Mouse (Mus musculus): ENCODE measurements around the gene Dip2c. TPM values are rescaled to one million over a fixed set of nuclear protein-coding genes. Genes with fewer than 3 reads are reported as not detected.

Gene Dip2c
- total RNA-seq, 1 experiment = 10.6 TPM

- TF ChIP-seq MAFK (IDR thresholded peaks at IDR 0.05; ENCODE audit: insufficient read depth, low read depth, low read length) = no peak
- TF ChIP-seq ZC3H11A (IDR thresholded peaks at IDR 0.05; ENCODE audit: borderline replicate concordance, low read depth, low read length) = no peak
- no peak for TF ChIP-seq HCFC1 (IDR thresholded peaks at IDR 0.05; ENCODE audit: borderline replicate concordance, insufficient read depth, low read length)
- TF ChIP-seq CHD2 (IDR thresholded peaks at IDR 0.05; ENCODE audit: low read depth, low read length) = no peak
- no peak for TF ChIP-seq ZNF384 (IDR thresholded peaks at IDR 0.05; ENCODE audit: low read depth, low read length)
- H3K36me3 ChIP-seq (ENCODE audit: control insufficient read depth, insufficient read depth, low read length, poor library complexity, severe bottlenecking) = no peaks in the 10 kb centered on the region
- no peak for DNase-seq (ENCODE audit: low read depth, low spot score)
- no peak overlapping the region for H3K27ac ChIP-seq (ENCODE audit: insufficient read depth, low read depth, low read length, poor library complexity, severe bottlenecking)
- in situ Hi-C loops (cut with MboI; ENCODE audit: low sequenced_read_pairs in 2 of 2, unreplicated experiment in 2 of 2) = loop anchor here in 1 of 2 experiments (25.0 kb wide), 1 partner anchor 267 kb away; no protein-coding TSS in a partner anchor
- H3K4me3 ChIP-seq (ENCODE audit: insufficient read depth in 1 of 2, low read depth in 1 of 2, low read length in 2 of 2, poor library complexity in 1 of 2, severe bottlenecking in 1 of 2) = no peak overlapping the region
- no peaks in the 10 kb centered on the region for H3K9me3 ChIP-seq (ENCODE audit: control insufficient read depth, insufficient read depth, low read depth, low read length)
- H3K9ac ChIP-seq (ENCODE audit: insufficient read depth, low read depth, low read length, poor library complexity, severe bottlenecking) = no peak overlapping the region
- H3K4me1 ChIP-seq (ENCODE audit: control insufficient read depth in 2 of 2, insufficient read depth in 2 of 2, low read length in 2 of 2, poor library complexity in 1 of 2) = no peaks in the 10 kb centered on the region
Observed at GRCm38 (mm10) chr13:9454426-9455177, 178.3 kb downstream of the Dip2c start.

- no peak overlapping the region for H3K9ac ChIP-seq (ENCODE audit: insufficient read depth, low read depth, low read length, poor library complexity, severe bottlenecking)
- no peaks in the 10 kb centered on the region for H3K9me3 ChIP-seq (ENCODE audit: control insufficient read depth, insufficient read depth, low read depth, low read length)
- in situ Hi-C loops (cut with MboI; ENCODE audit: low sequenced_read_pairs in 2 of 2, unreplicated experiment in 2 of 2) = loop anchor here in 1 of 2 experiments (25.0 kb wide), 1 partner anchor 269 kb away; no protein-coding TSS in a partner anchor
- DNase-seq (ENCODE audit: low read depth, low spot score) = no peak
- no peaks in the 10 kb centered on the region for H3K4me1 ChIP-seq (ENCODE audit: control insufficient read depth in 2 of 2, insufficient read depth in 2 of 2, low read length in 2 of 2, poor library complexity in 1 of 2)
- H3K27ac ChIP-seq (ENCODE audit: insufficient read depth, low read depth, low read length, poor library complexity, severe bottlenecking) = no peak overlapping the region
- H3K4me3 ChIP-seq (ENCODE audit: insufficient read depth in 1 of 2, low read depth in 1 of 2, low read length in 2 of 2, poor library complexity in 1 of 2, severe bottlenecking in 1 of 2) = no peak overlapping the region
- no peaks in the 10 kb centered on the region for H3K36me3 ChIP-seq (ENCODE audit: control insufficient read depth, insufficient read depth, low read length, poor library complexity, severe bottlenecking)
- no peak for TF ChIP-seq ZNF384 (IDR thresholded peaks at IDR 0.05; ENCODE audit: low read depth, low read length)
- TF ChIP-seq CHD2 (IDR thresholded peaks at IDR 0.05; ENCODE audit: low read depth, low read length) = no peak
- no peak for TF ChIP-seq HCFC1 (IDR thresholded peaks at IDR 0.05; ENCODE audit: borderline replicate concordance, insufficient read depth, low read length)
- no peak for TF ChIP-seq MAFK (IDR thresholded peaks at IDR 0.05; ENCODE audit: insufficient read depth, low read depth, low read length)
- TF ChIP-seq ZC3H11A (IDR thresholded peaks at IDR 0.05; ENCODE audit: borderline replicate concordance, low read depth, low read length) = no peak
Observed at GRCm38 (mm10) chr13:9455979-9456378, 179.7 kb downstream of the Dip2c start.

GRCm38 (mm10) chr13:9457420-9458308 is 181.3 kb downstream of the Dip2c start:
- H3K36me3 ChIP-seq (ENCODE audit: control insufficient read depth, insufficient read depth, low read length, poor library complexity, severe bottlenecking) = no peaks in the 10 kb centered on the region
- in situ Hi-C loops (cut with MboI; ENCODE audit: low sequenced_read_pairs in 2 of 2, unreplicated experiment in 2 of 2) = loop anchor here in 1 of 2 experiments (25.0 kb wide), 1 partner anchor 270 kb away; no protein-coding TSS in a partner anchor
- no peaks in the 10 kb centered on the region for H3K4me1 ChIP-seq (ENCODE audit: control insufficient read depth in 2 of 2, insufficient read depth in 2 of 2, low read length in 2 of 2, poor library complexity in 1 of 2)
- H3K27ac ChIP-seq (ENCODE audit: insufficient read depth, low read depth, low read length, poor library complexity, severe bottlenecking) = no peak overlapping the region
- H3K9me3 ChIP-seq (ENCODE audit: control insufficient read depth, insufficient read depth, low read depth, low read length) = no peaks in the 10 kb centered on the region
- H3K9ac ChIP-seq (ENCODE audit: insufficient read depth, low read depth, low read length, poor library complexity, severe bottlenecking) = no peak overlapping the region
- H3K4me3 ChIP-seq (ENCODE audit: insufficient read depth in 1 of 2, low read depth in 1 of 2, low read length in 2 of 2, poor library complexity in 1 of 2, severe bottlenecking in 1 of 2) = no peak overlapping the region
- DNase-seq (ENCODE audit: low read depth, low spot score) = no peak
- TF ChIP-seq HCFC1 (IDR thresholded peaks at IDR 0.05; ENCODE audit: borderline replicate concordance, insufficient read depth, low read length) (no peak), CHD2 (IDR thresholded peaks at IDR 0.05; ENCODE audit: low read depth, low read length) (no peak)

DNA sequence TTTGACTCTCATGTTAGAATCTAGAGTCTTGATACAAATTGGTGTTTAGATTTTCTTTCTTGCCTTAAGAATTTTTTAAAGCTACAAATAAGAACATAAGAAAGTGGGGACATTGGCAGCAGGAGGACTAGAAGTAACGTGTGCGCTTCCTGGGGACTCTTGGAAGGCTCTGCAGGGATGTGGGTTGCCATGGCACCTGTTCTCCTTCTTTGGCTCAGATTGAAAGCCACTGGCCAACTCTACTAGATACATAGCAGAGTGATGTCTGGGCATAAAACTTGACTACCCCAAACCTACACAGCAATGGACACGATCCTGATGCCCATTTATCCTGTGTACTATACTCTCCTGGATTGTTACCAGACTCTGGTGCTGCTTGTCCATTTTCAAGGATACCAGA is 188.1 kb downstream of the Dip2c start:
- Histone ChIP-seq H3K4me1 (ENCODE audit: control insufficient read depth in 2 of 2, insufficient read depth in 2 of 2, low read length in 2 of 2, poor library complexity in 1 of 2) (no peaks in the 10 kb centered on the region), H3K4me3 (ENCODE audit: insufficient read depth in 1 of 2, low read depth in 1 of 2, low read length in 2 of 2, poor library complexity in 1 of 2, severe bottlenecking in 1 of 2) (no peak overlapping the region), H3K36me3 (ENCODE audit: control insufficient read depth, insufficient read depth, low read length, poor library complexity, severe bottlenecking) (no peaks in the 10 kb centered on the region), H3K27ac (ENCODE audit: insufficient read depth, low read depth, low read length, poor library complexity, severe bottlenecking) (no peak overlapping the region), H3K9ac (ENCODE audit: insufficient read depth, low read depth, low read length, poor library complexity, severe bottlenecking) (no peak overlapping the region), H3K9me3 (ENCODE audit: control insufficient read depth, insufficient read depth, low read depth, low read length) (no peaks in the 10 kb centered on the region)
- no peak for DNase-seq (ENCODE audit: low read depth, low spot score)
- TF ChIP-seq ZC3H11A (IDR thresholded peaks at IDR 0.05; ENCODE audit: borderline replicate concordance, low read depth, low read length) (no peak), ZNF384 (IDR thresholded peaks at IDR 0.05; ENCODE audit: low read depth, low read length) (no peak), MAFK (IDR thresholded peaks at IDR 0.05; ENCODE audit: insufficient read depth, low read depth, low read length) (no peak), HCFC1 (IDR thresholded peaks at IDR 0.05; ENCODE audit: borderline replicate concordance, insufficient read depth, low read length) (no peak), CHD2 (IDR thresholded peaks at IDR 0.05; ENCODE audit: low read depth, low read length) (no peak)
- in situ Hi-C loops (cut with MboI; ENCODE audit: low sequenced_read_pairs in 2 of 2, unreplicated experiment in 2 of 2) = loop anchor here in 1 of 2 experiments (25.0 kb wide), 1 partner anchor 277 kb away; no protein-coding TSS in a partner anchor

All from ES-E14 (cell line).